Mouse (Mus musculus): ENCODE measurements around the gene Flywch1. TPM values are rescaled to one million over a fixed set of nuclear protein-coding genes. Genes with fewer than 3 reads are reported as not detected.

Gene Flywch1
- total and polyA plus RNA-seq, 3 experiments, result 18.8 to 28.3 (median 23.4) TPM

GRCm38 (mm10) chr17:23730441-23730840, 41.0 kb downstream of the Flywch1 start:
- dilution Hi-C loops (cut with MboI; ENCODE audit: extremely low pct_ligation_motif_present, extremely low pct_unique_long_range_greater_than_20kb, low sequenced_read_pairs), result no loop called here
- peaks cover 22 to 39% of the 10 kb centered on the region in 2 experiments for H3K36me3 ChIP-seq (replicated peaks in 1 of 2; ENCODE audit: control insufficient read depth in 1 of 2, insufficient read depth in 1 of 2, low read length in 1 of 2)
- H3K4me3 ChIP-seq (replicated peaks in 1 of 3; ENCODE audit: low read depth in 2 of 3, low read length in 2 of 3, poor library complexity in 1 of 3), result no peak overlapping the region
- H3K9me3 ChIP-seq (replicated peaks; ENCODE audit: low read length), result no peaks in the 10 kb centered on the region
- no peaks in the 10 kb centered on the region for H3K27me3 ChIP-seq (replicated peaks)
- in situ Hi-C loops (cut with MboI; ENCODE audit: low pct_ligation_motif_present, low pct_unique_long_range_greater_than_20kb, low sequenced_read_pairs), result no loop called here
- no peaks in the 10 kb centered on the region; the same call in 1 of the 2 replicates for H3K79me2 ChIP-seq (replicated peaks; ENCODE audit: control insufficient read depth, extremely low read depth, insufficient read depth, poor library complexity, severe bottlenecking)
- H3K4me1 ChIP-seq (ENCODE audit: control insufficient read depth in 1 of 2, insufficient read depth in 2 of 2), result peaks cover 0 to 11% of the 10 kb centered on the region in 2 experiments; a peak in 3 of 4 replicates
- no peak overlapping the region for H3K4me2 ChIP-seq (ENCODE audit: insufficient read depth, low read depth, poor library complexity, severe bottlenecking)
- H3K9ac ChIP-seq (ENCODE audit: insufficient read depth, low read depth), result no peak overlapping the region
- DNase-seq (ENCODE audit: extremely low read depth), result no peak
- TF ChIP-seq SMC3 (IDR thresholded peaks at IDR 0.05; ENCODE audit: low read depth, low read length) (no peak), SIN3A (IDR thresholded peaks at IDR 0.05; ENCODE audit: low read length) (no peak), E2F4 (IDR thresholded peaks at IDR 0.05; ENCODE audit: insufficient replicate concordance, low read depth, low read length) (no peak), USF2 (conservative IDR thresholded peaks at IDR 0.05; ENCODE audit: low read depth, low read length) (no peak), HCFC1 (IDR thresholded peaks at IDR 0.05; ENCODE audit: low read depth, low read length) (no peak), MXI1 (IDR thresholded peaks at IDR 0.05; ENCODE audit: low read depth, low read length) (no peak), ZKSCAN1 (IDR thresholded peaks at IDR 0.05; ENCODE audit: borderline replicate concordance, low read depth, low read length) (no peak), TCF12 (IDR thresholded peaks at IDR 0.05; ENCODE audit: low read depth, low read length) (no peak), EP300 (IDR thresholded peaks at IDR 0.05; ENCODE audit: low read length) (no peak), RAD21 (IDR thresholded peaks at IDR 0.05; ENCODE audit: low read depth, low read length) (no peak), CHD2 (IDR thresholded peaks at IDR 0.05; ENCODE audit: low read length) (no peak), IRF4 (IDR thresholded peaks at IDR 0.05; ENCODE audit: low read depth, low read length) (no peak), POLR2AphosphoS2 (IDR thresholded peaks at IDR 0.05; ENCODE audit: low read depth, low read length) (no peak), ZNF384 (IDR thresholded peaks at IDR 0.05; ENCODE audit: low read depth, low read length) (no peak), MAX (IDR thresholded peaks at IDR 0.05; ENCODE audit: low read length) (no peak), MEF2A (IDR thresholded peaks at IDR 0.05; ENCODE audit: borderline replicate concordance, low read depth, low read length) (no peak), NRF1 (IDR thresholded peaks at IDR 0.05; ENCODE audit: low read depth, low read length) (no peak), ELF1 (IDR thresholded peaks at IDR 0.05; ENCODE audit: low read depth, low read length) (no peak), PAX5 (IDR thresholded peaks at IDR 0.05; ENCODE audit: low read length) (no peak), MAZ (IDR thresholded peaks at IDR 0.05; ENCODE audit: low read depth, low read length) (no peak)
- H3K27ac ChIP-seq (ENCODE audit: insufficient read depth, low read depth), result no peak overlapping the region

GRCm38 (mm10) chr17:23726758-23727142, 44.7 kb downstream of the Flywch1 start:
- TF ChIP-seq MEF2A (IDR thresholded peaks at IDR 0.05; ENCODE audit: borderline replicate concordance, low read depth, low read length) (no peak), SMC3 (IDR thresholded peaks at IDR 0.05; ENCODE audit: low read depth, low read length) (peak; percentile 13; the same call in 1 of the 2 replicates), BHLHE40 (IDR thresholded peaks at IDR 0.05; ENCODE audit: low read depth, low read length) (peak; percentile 44; the same call in 1 of the 2 replicates), RAD21 (IDR thresholded peaks at IDR 0.05; ENCODE audit: low read depth, low read length) (peak; percentile 3), IRF4 (IDR thresholded peaks at IDR 0.05; ENCODE audit: low read depth, low read length) (peak; percentile 16; the same call in 1 of the 2 replicates), CTCF (conservative IDR thresholded peaks at IDR 0.05 in 1 of 2, IDR thresholded peaks at IDR 0.05 in 1 of 2; ENCODE audit: low read depth in 2 of 2, low read length in 2 of 2) (peak in 1 of 2 experiments; percentile 30; a peak in 1 of 4 replicates)
- peaks cover 0 to 6% of the 10 kb centered on the region in 2 experiments for H3K36me3 ChIP-seq (replicated peaks in 1 of 2; ENCODE audit: control insufficient read depth in 1 of 2, insufficient read depth in 1 of 2, low read length in 1 of 2)
- H3K79me2 ChIP-seq (replicated peaks; ENCODE audit: control insufficient read depth, extremely low read depth, insufficient read depth, poor library complexity, severe bottlenecking), result no peaks in the 10 kb centered on the region; the same call in 1 of the 2 replicates
- DNase-seq (ENCODE audit: extremely low read depth), result peak; percentile 65
- H3K9me3 ChIP-seq (replicated peaks; ENCODE audit: low read length), result no peaks in the 10 kb centered on the region
- H3K4me3 ChIP-seq (replicated peaks in 1 of 3; ENCODE audit: low read depth in 2 of 3, low read length in 2 of 3, poor library complexity in 1 of 3), result peak overlapping the region; percentile 61 to 90 (median 84)
- peak overlapping the region; percentile 63 for H3K9ac ChIP-seq (ENCODE audit: insufficient read depth, low read depth)
- dilution Hi-C loops (cut with MboI; ENCODE audit: extremely low pct_ligation_motif_present, extremely low pct_unique_long_range_greater_than_20kb, low sequenced_read_pairs) (no loop called here), in situ Hi-C loops (cut with MboI; ENCODE audit: low pct_ligation_motif_present, low pct_unique_long_range_greater_than_20kb, low sequenced_read_pairs) (loop anchor here (10.0 kb wide), 1 partner anchor 52 kb away; the partner anchor contains the start of genes Cldn6, Hcfc1r1, Thoc6 and Tnfrsf12a)
- H3K27me3 ChIP-seq (replicated peaks), result peaks cover 7% of the 10 kb centered on the region
- H3K27ac ChIP-seq (ENCODE audit: insufficient read depth, low read depth), result no peak overlapping the region
- H3K4me2 ChIP-seq (ENCODE audit: insufficient read depth, low read depth, poor library complexity, severe bottlenecking), result peak overlapping the region; percentile 65
- peaks cover 4 to 28% of the 10 kb centered on the region in 2 experiments for H3K4me1 ChIP-seq (ENCODE audit: control insufficient read depth in 1 of 2, insufficient read depth in 2 of 2)
